Mouse (Mus musculus): Measurements from ENCODE around the gene Nhlh1. TPM values are rescaled to one million over a fixed set of nuclear protein-coding genes. Genes with fewer than 3 reads are reported as not detected.

Gene Nhlh1
- polyA plus RNA-seq (2017; shearing (Covaris generic)): not detected

DNA sequence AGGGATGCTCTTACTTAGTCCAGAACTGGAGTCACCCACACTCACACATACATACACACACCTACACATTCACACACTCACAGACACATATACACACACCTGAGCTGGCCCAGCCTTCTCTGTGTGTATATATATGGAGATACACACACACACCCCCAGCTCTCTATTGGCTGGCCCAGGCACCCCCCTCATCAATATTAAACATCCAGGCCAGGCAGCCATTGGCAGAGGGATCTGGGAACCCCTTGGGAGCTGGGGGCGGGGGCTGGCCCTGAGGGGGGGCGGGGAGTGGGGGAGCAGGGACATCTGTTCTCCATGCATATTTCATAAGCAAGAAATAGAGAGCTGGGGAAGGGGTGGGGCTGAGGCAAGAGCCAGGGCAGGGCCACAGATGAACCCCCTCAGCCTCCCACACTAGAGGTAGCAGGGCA is at the start of gene Nhlh1:
Gene Nhlh1, minus strand, starts transcription at position 83 of the 431 bp plus-strand sequence.

DNA sequence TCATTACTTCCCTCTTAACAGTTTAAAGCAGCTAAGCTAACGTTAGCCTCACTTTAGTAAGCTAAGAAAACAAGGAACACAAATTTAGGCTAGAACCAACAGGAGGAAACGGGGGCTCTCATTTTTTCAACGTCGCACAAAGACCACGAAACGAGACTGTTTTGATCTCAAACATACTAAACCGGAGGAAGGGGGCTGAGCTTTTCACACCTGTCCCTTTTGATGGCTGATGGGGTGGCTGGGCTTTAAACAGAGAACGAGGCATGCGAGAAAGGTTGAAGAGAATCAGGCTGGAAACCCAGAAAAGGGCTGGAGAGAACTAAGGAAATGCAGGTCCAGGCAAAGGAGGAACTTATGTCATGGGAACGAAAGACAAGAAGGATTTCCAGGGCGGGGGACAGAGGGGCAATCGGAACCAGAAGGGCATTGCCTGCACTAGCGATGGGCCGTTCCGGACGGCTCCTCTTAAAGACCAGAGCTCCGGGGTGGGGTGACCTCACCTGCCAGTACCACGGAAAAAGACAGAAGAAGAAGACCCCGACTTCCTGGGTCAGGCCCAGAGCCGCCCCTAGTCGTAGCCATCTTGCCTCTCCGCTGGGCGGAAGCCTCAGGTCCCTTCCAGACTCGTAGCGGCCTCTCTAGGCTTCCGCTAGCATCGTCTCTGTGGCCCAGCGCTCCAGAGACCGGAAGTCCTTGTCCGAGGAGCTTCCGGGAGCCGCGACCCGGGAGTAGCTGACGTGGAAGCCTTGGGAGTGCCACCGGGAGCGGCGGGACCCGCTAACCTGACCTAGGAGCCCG is 24.9 kb upstream of the Nhlh1 start, which contains the start of the genes Copa and Ncstn:
Gene Copa, plus strand, starts transcription at position 429 of the 798 bp plus-strand sequence.
Gene Ncstn, minus strand, starts transcription at position 695 of the 798 bp plus-strand sequence.

DNA sequence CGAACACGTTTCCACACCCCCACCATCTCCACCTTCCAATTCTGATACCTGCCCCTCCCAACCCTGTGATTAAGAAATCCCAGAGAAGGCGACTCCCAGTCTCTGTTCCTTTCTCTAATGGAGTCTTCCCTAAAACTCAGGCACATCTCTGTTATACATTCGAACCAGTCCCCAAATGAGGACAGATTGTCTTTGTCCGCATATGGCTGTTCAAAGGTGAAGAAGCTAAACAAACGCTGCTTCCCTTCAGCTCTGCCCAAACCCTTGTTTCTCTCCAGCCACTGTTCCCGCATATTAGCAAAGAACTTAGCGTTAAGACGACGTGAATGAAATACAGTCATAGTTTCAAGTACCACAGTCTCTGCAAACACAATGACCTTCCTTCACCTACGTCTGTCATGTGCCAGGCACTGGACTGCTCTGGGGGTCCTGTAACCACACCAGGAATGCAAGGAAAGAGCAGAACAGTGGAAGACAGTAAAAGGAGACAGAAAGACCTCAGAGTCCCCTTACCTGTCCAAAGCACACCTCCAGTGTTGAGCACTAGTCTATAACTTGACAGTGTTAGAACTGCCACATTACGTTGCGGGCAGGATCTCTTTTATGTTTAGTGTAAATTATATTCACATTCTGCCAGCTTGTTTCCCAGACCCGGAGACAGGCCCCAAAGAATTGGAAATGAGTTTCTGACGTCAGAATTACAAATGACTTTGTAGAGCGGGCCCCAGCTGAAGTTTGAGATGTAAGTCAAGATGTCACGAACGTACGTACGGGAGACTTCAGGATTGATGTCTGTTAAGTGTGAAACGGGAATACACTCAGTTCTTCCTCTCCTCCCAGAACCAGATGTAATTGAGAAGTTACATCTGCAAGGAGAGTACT is 28.7 kb downstream of the Nhlh1 start, which contains the start of gene Vangl2:
Gene Vangl2, minus strand, starts transcription at position 51 of the 882 bp plus-strand sequence.

Other genes with a start within 250 kb of the Nhlh1 start
- 126 TPM for gene Cd84, start 217.9 kb downstream of the Nhlh1 start, polyA plus RNA-seq (2017; shearing (Covaris generic))
- 0.19 TPM for gene Gm10521, start 161.9 kb downstream of the Nhlh1 start, polyA plus RNA-seq (2017; shearing (Covaris generic))
- 455 TPM for gene Slamf6, start 140.1 kb downstream of the Nhlh1 start, polyA plus RNA-seq (2017; shearing (Covaris generic))
- gene Vangl2, start 29.1 kb downstream of the Nhlh1 start, polyA plus RNA-seq (2017; shearing (Covaris generic)): 0.15 TPM
- 171 TPM for gene Copa, start 25.0 kb upstream of the Nhlh1 start, polyA plus RNA-seq (2017; shearing (Covaris generic))
- gene Ncstn, start 25.2 kb upstream of the Nhlh1 start, polyA plus RNA-seq (2017; shearing (Covaris generic)): 102 TPM
- 40.3 TPM for gene Pex19, start 69.2 kb upstream of the Nhlh1 start, polyA plus RNA-seq (2017; shearing (Covaris generic))
- 107 TPM for gene Dcaf8, start 90.5 kb upstream of the Nhlh1 start, polyA plus RNA-seq (2017; shearing (Covaris generic))
- 80.7 TPM for gene Pea15a, start 149.2 kb upstream of the Nhlh1 start, polyA plus RNA-seq (2017; shearing (Covaris generic))
- gene Casq1, start 162.3 kb upstream of the Nhlh1 start, polyA plus RNA-seq (2017; shearing (Covaris generic)): not detected
- gene Atp1a4, start 200.8 kb upstream of the Nhlh1 start, polyA plus RNA-seq (2017; shearing (Covaris generic)): not detected
- gene Igsf8, start 204.1 kb upstream of the Nhlh1 start, polyA plus RNA-seq (2017; shearing (Covaris generic)): 70.9 TPM
- 0.15 TPM for gene Atp1a2, start 240.5 kb upstream of the Nhlh1 start, polyA plus RNA-seq (2017; shearing (Covaris generic))